Mouse (Mus musculus) heart, embryonic 13.5 days (tissue): ENCODE data around the gene Xndc1. TPM values are rescaled to one million over a fixed set of nuclear protein-coding genes. Genes with fewer than 3 reads are reported as not detected.
A peak's percentile ranks its signal among the peaks of the same experiment; 100 is the strongest.

Source experiments
- ATAC-seq: fragments of 200-750 bp; cut with Nextera tagmentation; 2 replicates; pipeline ENCODE4 v1.8.0; 2017; ENCODE audit warnings: moderate TSS enrichment; ENCODE audit not compliant: insufficient number of reproducible peaks, low FRiP score, low TSS enrichment; ENCODE audit errors: extremely low read depth
- H3K27ac ChIP-seq: fragments of 300-500 bp; sonication (generic); replicated peaks from 2 replicates; pipeline ENCODE4 v1.5.1; 2015; ENCODE audit warnings: moderate library complexity, mild to moderate bottlenecking, inconsistent platforms
- H3K27me3 ChIP-seq: fragments of 300-500 bp; sonication (generic); replicated peaks from 2 replicates; pipeline ENCODE4 v1.6.1; 2015; ENCODE audit warnings: mild to moderate bottlenecking, inconsistent platforms
- H3K36me3 ChIP-seq: fragments of 300-500 bp; sonication (generic); 2 replicates; pipeline ENCODE4 v1.6.1; 2015; ENCODE audit warnings: mild to moderate bottlenecking, inconsistent platforms
- H3K4me1 ChIP-seq: fragments of 300-500 bp; sonication (generic); 2 replicates; pipeline ENCODE4 v1.6.1; 2015; ENCODE audit warnings: inconsistent platforms
- H3K4me2 ChIP-seq: fragments of 300-500 bp; sonication (generic); 2 replicates; pipeline ENCODE4 v1.6.1; 2015; ENCODE audit warnings: inconsistent platforms, mild to moderate bottlenecking, moderate library complexity
- H3K4me3 ChIP-seq: fragments of 300-500 bp; sonication (generic); 2 replicates; pipeline ENCODE4 v1.5.1; 2015; ENCODE audit warnings: moderate library complexity, mild to moderate bottlenecking, inconsistent platforms
- H3K9ac ChIP-seq: fragments of 300-500 bp; sonication (generic); 2 replicates; pipeline ENCODE4 v1.6.1; 2015; ENCODE audit warnings: inconsistent platforms, mild to moderate bottlenecking, moderate library complexity
- H3K9me3 ChIP-seq: fragments of 300-500 bp; sonication (generic); 2 replicates; pipeline ENCODE4 v1.6.1; 2016; ENCODE audit warnings: inconsistent platforms
- WGBS: fragments of 180-500 bp; shearing (Covaris S2); methylation state at CpG from one replicate; pipeline ENCODE4 v1.1.7; 2015; ENCODE audit warnings: mixed read lengths; 5-methylcytosine and 5-hydroxymethylcytosine counted together
- polyA plus RNA-seq: library from polyadenylated mRNA; unstranded; fragments of >200 nt; fragmentation: Nextera tagmentation; extraction: Ambion mirVana; gene quantifications from 2 replicates; pipeline ENCODE4 v1.2.1, GENCODE M21; 2015

Gene Xndc1
- polyA plus RNA-seq, 1 experiment from 2014 or later: 25.2 TPM

- peaks cover 93% of the 10 kb centered on the region for H3K36me3 ChIP-seq
- H3K4me3 ChIP-seq: no peak overlapping the region
- no peaks in the 10 kb centered on the region for H3K4me1 ChIP-seq
- H3K4me2 ChIP-seq: no peak overlapping the region
- 91% methylated on average over 5 of the region's 5 CpGs for WGBS
- ATAC-seq: no peak
- no peaks in the 10 kb centered on the region for H3K27me3 ChIP-seq
- H3K9me3 ChIP-seq: no peaks in the 10 kb centered on the region
- 0 out of 2 replicates have a peak overlapping the region, but pooled peaks have one; percentile 33 for H3K9ac ChIP-seq
- H3K27ac ChIP-seq: no peak overlapping the region
Observed at GRCm38 (mm10) chr7:102081784-102082183, 16.5 kb downstream of the Xndc1 start.

GRCm38 (mm10) chr7:102082816-102083215 is 17.5 kb downstream of the Xndc1 start, which contains the start of gene Trpc2:
Gene Trpc2, plus strand, starts transcription at chr7:102083116.
- Histone ChIP-seq H3K27ac (no peak within 1 kb of the TSS), H3K27me3 (no peaks in the 10 kb centered on the region), H3K9ac (0 out of 2 replicates have a peak within 1 kb of the TSS, but pooled peaks have one; percentile 33), H3K4me3 (no peak within 1 kb of the TSS), H3K4me1 (no peaks in the 10 kb centered on the region), H3K4me2 (no peak within 1 kb of the TSS), H3K36me3 (peaks cover 88% of the 10 kb centered on the region), H3K9me3 (no peaks in the 10 kb centered on the region)
- 89% methylated on average over 5 of the region's 5 CpGs for WGBS
- no peak for ATAC-seq

GRCm38 (mm10) chr7:102084041-102084696 is 18.9 kb downstream of the Xndc1 start:
- no peaks in the 10 kb centered on the region for H3K27me3 ChIP-seq
- ATAC-seq: no peak
- no peak overlapping the region for H3K27ac ChIP-seq
- H3K4me1 ChIP-seq: no peaks in the 10 kb centered on the region
- no peak overlapping the region for H3K4me3 ChIP-seq
- WGBS: 79% methylated on average over 26 of the region's 26 CpGs
- peaks cover 89% of the 10 kb centered on the region for H3K36me3 ChIP-seq
- H3K9ac ChIP-seq: no peak overlapping the region
- no peak overlapping the region for H3K4me2 ChIP-seq
- no peaks in the 10 kb centered on the region for H3K9me3 ChIP-seq

- no peak for ATAC-seq
- no peak overlapping the region for H3K27ac ChIP-seq
- WGBS: 81% methylated on average over 4 of the region's 4 CpGs
- H3K4me2 ChIP-seq: no peak overlapping the region
- no peaks in the 10 kb centered on the region for H3K9me3 ChIP-seq
- H3K36me3 ChIP-seq: peaks cover 74% of the 10 kb centered on the region
- no peak overlapping the region for H3K4me3 ChIP-seq
- no peaks in the 10 kb centered on the region for H3K4me1 ChIP-seq
- no peak overlapping the region for H3K9ac ChIP-seq
- H3K27me3 ChIP-seq: no peaks in the 10 kb centered on the region
Observed at GRCm38 (mm10) chr7:102087336-102087735, 22.0 kb downstream of the Xndc1 start.

GRCm38 (mm10) chr7:102099760-102100661 is 34.7 kb downstream of the Xndc1 start:
- Histone ChIP-seq H3K36me3 (no peaks in the 10 kb centered on the region), H3K4me3 (peak overlapping the region; percentile 48), H3K27ac (peak overlapping the region; percentile 39), H3K4me1 (peaks cover 41% of the 10 kb centered on the region), H3K9ac (peak overlapping the region; percentile 75), H3K9me3 (no peaks in the 10 kb centered on the region), H3K27me3 (0 out of 2 replicates have a peak, but pooled peaks cover 7% of the 10 kb centered on the region), H3K4me2 (peak overlapping the region; percentile 77)
- no peak for ATAC-seq
- WGBS: 8% methylated on average over 30 of the region's 30 CpGs

- Histone ChIP-seq H3K9ac (0 out of 2 replicates have a peak overlapping the region, but pooled peaks have one; percentile 75), H3K4me3 (no peak overlapping the region), H3K27me3 (0 out of 2 replicates have a peak, but pooled peaks cover 7% of the 10 kb centered on the region), H3K9me3 (no peaks in the 10 kb centered on the region), H3K27ac (peak overlapping the region; percentile 39; the same call in 1 of the 2 replicates), H3K36me3 (no peaks in the 10 kb centered on the region), H3K4me1 (peaks cover 41% of the 10 kb centered on the region), H3K4me2 (peak overlapping the region; percentile 77; the same call in 1 of the 2 replicates)
- 55% methylated on average over 5 of the region's 5 CpGs for WGBS
- no peak for ATAC-seq
Observed at GRCm38 (mm10) chr7:102100868-102101267, 35.6 kb downstream of the Xndc1 start.

GRCm38 (mm10) chr7:102101487-102101886 is 36.2 kb downstream of the Xndc1 start, which contains the start of gene Art1:
Gene Art1, plus strand, starts transcription at chr7:102101743.
- Histone ChIP-seq H3K4me2 (peak within 1 kb of the TSS; percentile 77), H3K9me3 (no peaks in the 10 kb centered on the region), H3K27ac (peak within 1 kb of the TSS; percentile 39), H3K4me3 (no peak within 1 kb of the TSS), H3K36me3 (no peaks in the 10 kb centered on the region), H3K27me3 (0 out of 2 replicates have a peak, but pooled peaks cover 7% of the 10 kb centered on the region), H3K4me1 (peaks cover 44% of the 10 kb centered on the region), H3K9ac (peak within 1 kb of the TSS; percentile 75; the same call in 1 of the 2 replicates)
- ATAC-seq: no peak
- WGBS: 51% methylated on average over 5 of the region's 5 CpGs

- Histone ChIP-seq H3K9ac (no peak overlapping the region), H3K4me2 (no peak overlapping the region), H3K4me3 (no peak overlapping the region), H3K27ac (no peak overlapping the region), H3K4me1 (peaks cover 51% of the 10 kb centered on the region), H3K36me3 (no peaks in the 10 kb centered on the region), H3K9me3 (no peaks in the 10 kb centered on the region), H3K27me3 (0 out of 2 replicates have a peak, but pooled peaks cover 7% of the 10 kb centered on the region)
- ATAC-seq: no peak
- WGBS: 51% methylated on average over 8 of the region's 8 CpGs
Observed at GRCm38 (mm10) chr7:102102241-102102640, 36.9 kb downstream of the Xndc1 start.

- Histone ChIP-seq H3K9ac (no peak overlapping the region), H3K36me3 (no peaks in the 10 kb centered on the region), H3K9me3 (no peaks in the 10 kb centered on the region), H3K4me2 (no peak overlapping the region), H3K27me3 (0 out of 2 replicates have a peak, but pooled peaks cover 7% of the 10 kb centered on the region), H3K4me1 (peaks cover 52% of the 10 kb centered on the region), H3K4me3 (no peak overlapping the region), H3K27ac (no peak overlapping the region)
- WGBS: 45% methylated on average over 6 of the region's 6 CpGs
- ATAC-seq: no peak
Observed at GRCm38 (mm10) chr7:102102696-102103095, 37.4 kb downstream of the Xndc1 start.

GRCm38 (mm10) chr7:102103555-102103954 is 38.2 kb downstream of the Xndc1 start:
- Histone ChIP-seq H3K4me2 (no peak overlapping the region), H3K4me1 (peaks cover 52% of the 10 kb centered on the region), H3K27ac (no peak overlapping the region), H3K4me3 (no peak overlapping the region), H3K27me3 (0 out of 2 replicates have a peak, but pooled peaks cover 6% of the 10 kb centered on the region), H3K36me3 (no peaks in the 10 kb centered on the region), H3K9me3 (no peaks in the 10 kb centered on the region), H3K9ac (no peak overlapping the region)
- 47% methylated on average over 2 of the region's 2 CpGs for WGBS
- no peak for ATAC-seq

GRCm38 (mm10) chr7:102104126-102104525 is 38.8 kb downstream of the Xndc1 start:
- WGBS: 45% methylated on average over 5 of the region's 5 CpGs

More at GRCm38 (mm10) chr7:102104126-102104525, 38.8 kb downstream of the Xndc1 start:
- H3K27me3 ChIP-seq: no peaks in the 10 kb centered on the region
- no peak overlapping the region for H3K27ac ChIP-seq
- no peak overlapping the region for H3K4me3 ChIP-seq
- H3K36me3 ChIP-seq: no peaks in the 10 kb centered on the region
- peaks cover 52% of the 10 kb centered on the region for H3K4me1 ChIP-seq
- H3K9me3 ChIP-seq: no peaks in the 10 kb centered on the region
- ATAC-seq: no peak
- no peak overlapping the region for H3K4me2 ChIP-seq
- 0 out of 2 replicates have a peak overlapping the region, but pooled peaks have one; percentile 30 for H3K9ac ChIP-seq
